Mouse (Mus musculus): ENCODE results near the gene Epn2.
"Not testable (repeated sequence)": the region's sequence is repeated elsewhere in the genome, so short reads cannot be mapped to it uniquely, and the experiment has no call there.

Gene Epn2

GRCm38 (mm10) chr11:61590516-61591213 is 11.2 kb upstream of the Epn2 start:
- peak; percentile 28 for DNase-seq

- DNase-seq, result no peak
Observed at GRCm38 (mm10) chr11:61585421-61585820, 5.9 kb upstream of the Epn2 start.

- DNase-seq, result no peak
Observed at GRCm38 (mm10) chr11:61584830-61585229, 5.3 kb upstream of the Epn2 start.

- DNase-seq, result no peak
Observed at GRCm38 (mm10) chr11:61584096-61584495, 4.6 kb upstream of the Epn2 start.

GRCm38 (mm10) chr11:61582808-61583207 is 3.3 kb upstream of the Epn2 start:
- DNase-seq, result not testable (repeated sequence)

GRCm38 (mm10) chr11:61579878-61580381 is 443 bp upstream of the Epn2 start:
- no peak for DNase-seq

- peak; percentile 55 for DNase-seq
Observed at GRCm38 (mm10) chr11:61578541-61578982, 925 bp downstream of the Epn2 start.

GRCm38 (mm10) chr11:61577991-61578390 is 1.5 kb downstream of the Epn2 start:
- no peak for DNase-seq

GRCm38 (mm10) chr11:61577349-61577748 is 2.1 kb downstream of the Epn2 start:
- no peak for DNase-seq

GRCm38 (mm10) chr11:61573266-61573665 is 6.2 kb downstream of the Epn2 start:
- no peak for DNase-seq

GRCm38 (mm10) chr11:61571225-61571624 is 8.3 kb downstream of the Epn2 start:
- DNase-seq, result no peak

- no peak for DNase-seq
Observed at GRCm38 (mm10) chr11:61569671-61570070, 9.8 kb downstream of the Epn2 start.

DNA sequence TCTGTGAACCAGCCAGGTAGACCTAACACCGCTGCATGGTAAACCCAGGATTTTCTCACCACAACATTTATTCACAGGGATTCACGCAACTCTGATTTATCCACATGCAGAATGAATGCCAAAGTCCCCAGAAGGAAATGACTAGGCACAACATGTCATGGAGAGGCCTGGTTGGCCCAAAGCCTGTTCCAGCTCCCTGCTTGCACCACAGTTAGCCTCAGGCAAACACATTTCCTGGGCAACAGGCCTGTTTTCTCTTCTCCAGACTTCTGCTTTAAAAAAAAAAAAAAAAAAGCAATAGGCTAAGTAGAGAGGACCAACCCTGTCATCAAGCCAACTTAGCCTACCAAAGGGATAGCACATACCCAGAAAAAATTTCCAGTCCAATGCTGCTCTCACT is 14.9 kb downstream of the Epn2 start:
- peak; percentile 46 for DNase-seq

DNA sequence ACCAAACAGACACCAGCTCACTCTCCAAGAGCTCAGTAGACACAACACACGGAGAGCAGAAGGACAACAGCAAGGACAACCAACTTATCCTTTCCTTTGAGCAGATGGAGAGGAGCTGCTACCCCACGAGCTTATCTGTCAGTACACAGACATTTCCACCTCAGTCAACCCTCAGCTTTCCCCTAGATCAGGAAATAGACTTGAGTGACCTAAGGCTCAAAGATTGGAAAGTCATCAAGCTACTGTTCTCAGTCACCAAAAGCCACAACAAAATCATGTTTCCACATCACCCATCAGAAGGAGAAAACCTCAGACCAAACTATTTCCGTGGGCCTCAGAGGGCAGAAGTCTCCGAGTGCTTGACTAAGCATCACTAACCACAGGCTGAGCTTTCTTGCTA is 15.5 kb downstream of the Epn2 start:
- no peak for DNase-seq

DNA sequence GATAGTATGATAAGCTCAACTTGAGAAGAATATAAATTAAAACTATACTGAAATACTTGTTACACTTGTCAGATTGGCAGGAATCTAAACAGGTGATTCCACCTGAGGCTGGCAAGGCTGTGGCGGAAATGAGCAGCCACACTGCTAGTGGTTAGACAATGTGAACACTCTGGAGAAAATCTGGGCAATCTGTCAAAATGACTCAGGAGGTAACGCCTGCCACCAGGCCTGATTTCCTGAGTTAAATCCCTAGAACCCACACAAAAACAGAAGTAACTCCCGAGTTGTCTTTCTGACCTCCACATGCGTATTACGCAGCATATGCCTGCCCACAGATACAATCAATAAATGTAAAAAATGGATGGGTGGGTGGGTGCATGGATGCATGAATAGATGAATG is 17.1 kb downstream of the Epn2 start:
- DNase-seq, result no peak

DNA sequence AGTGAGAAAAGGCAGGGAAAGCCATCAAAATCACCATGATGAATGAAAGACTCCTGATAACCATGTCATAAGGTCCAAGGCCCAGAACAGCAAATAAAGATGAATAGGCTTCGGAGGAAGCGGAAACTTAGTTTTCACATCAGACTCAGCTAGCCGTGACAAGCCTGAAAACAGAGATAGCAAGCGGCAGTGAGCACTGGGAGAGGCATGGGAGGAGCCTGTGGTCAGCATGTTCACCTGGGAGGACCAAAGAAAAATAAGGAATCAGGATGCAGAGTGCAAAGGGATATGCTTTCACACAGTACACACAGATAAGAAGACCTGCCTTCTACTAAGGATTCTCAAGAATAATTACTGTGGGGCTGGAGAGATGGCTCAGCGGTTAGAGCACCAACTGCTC is 19.9 kb downstream of the Epn2 start:
- no peak for DNase-seq

DNA sequence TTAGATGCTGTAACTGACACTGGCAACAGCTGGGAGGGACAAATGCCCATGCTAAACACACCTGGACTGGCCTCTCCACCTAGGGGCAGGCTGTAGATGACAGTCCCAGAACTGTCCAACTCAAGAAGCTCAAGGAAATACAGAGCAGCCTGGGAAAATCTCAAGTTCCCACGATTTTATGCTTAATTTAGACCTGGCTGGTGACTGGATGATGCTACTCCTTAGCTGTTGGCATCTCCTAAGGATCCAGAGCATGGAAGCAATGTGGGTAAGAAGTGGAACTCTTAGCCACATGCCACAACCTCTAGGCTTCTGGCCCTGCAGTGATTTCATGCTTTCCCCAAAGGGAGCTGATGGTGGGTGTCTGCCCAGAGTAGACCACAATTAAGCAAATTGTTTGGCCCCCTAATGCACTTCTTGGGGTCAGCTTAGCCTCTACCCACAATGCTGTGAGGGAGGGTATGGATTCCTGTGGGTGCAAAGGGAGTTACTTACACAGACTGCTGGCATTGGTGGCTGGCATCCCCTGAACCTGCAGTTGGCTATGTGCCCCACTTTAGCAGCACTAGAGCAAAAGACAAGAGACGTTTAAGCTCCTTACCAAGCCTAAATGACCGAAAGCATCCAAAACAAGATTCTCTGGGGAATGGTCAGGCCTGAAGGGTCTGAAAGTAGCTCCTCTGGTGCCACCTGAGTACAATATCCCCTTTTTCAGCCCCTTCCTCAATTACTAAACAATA is 26.3 kb downstream of the Epn2 start:
- no peak for DNase-seq

DNA sequence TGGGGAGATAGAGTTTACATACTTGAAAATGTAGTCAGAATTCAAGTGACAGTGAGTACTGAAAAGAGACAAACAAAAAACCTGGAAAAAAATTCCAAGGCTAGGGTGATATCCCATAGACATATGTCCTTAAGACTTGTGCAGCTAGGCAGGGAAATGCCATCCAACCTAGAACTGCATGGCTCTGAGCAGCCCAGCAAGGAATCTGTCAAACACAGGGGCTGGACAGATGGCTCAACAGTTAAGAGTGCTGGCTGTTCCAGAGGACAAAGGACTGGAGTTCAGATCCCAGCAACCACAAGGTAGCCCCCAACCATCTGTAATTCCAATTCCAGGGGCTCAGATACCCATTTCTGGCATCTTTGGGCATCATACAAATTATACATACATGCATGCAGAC is 28.9 kb downstream of the Epn2 start:
- DNase-seq, result no peak

DNA sequence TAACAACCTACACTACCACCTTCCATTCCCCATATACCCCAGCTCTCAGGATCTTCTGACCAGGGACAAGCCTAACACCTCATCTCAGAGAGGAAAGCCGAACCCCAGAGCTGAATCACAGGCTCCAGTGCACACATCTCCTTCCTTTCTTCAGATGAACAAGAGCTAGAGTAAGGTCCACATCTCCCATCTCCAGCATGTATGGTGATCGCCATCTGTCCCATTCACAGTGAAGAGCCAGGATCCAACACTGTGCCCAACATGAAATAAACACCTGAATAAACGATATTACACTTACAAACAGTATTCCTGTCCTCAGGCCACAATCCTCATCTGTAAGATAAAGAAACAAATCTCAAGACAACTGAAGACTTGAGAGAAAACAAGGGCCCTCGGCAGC is 31.8 kb downstream of the Epn2 start:
- no peak for DNase-seq

GRCm38 (mm10) chr11:61546452-61546851 is 33.0 kb downstream of the Epn2 start:
- peak; percentile 35 for DNase-seq

GRCm38 (mm10) chr11:61545586-61545985 is 33.9 kb downstream of the Epn2 start:
- DNase-seq, result no peak

DNA sequence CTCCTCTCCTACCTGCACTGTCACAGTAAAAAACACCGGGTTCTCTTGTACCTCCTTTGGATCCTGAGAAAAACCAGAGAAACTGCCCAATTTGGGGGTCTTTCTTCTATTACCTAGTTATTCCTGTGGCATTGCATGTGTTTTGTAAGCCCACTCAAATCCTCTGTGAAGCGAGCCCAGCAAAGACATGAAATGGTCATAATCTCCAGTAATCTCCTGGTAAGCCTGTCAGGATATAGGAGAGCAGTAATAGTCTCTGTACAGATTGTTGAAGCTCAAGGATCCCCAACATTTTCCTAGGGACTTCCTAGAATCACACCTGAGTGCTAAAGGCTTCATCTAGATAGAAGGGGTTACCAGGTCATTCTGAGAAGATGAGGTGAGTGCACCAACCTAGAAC is 38.4 kb downstream of the Epn2 start:
- no peak for DNase-seq

GRCm38 (mm10) chr11:61540642-61541041 is 38.8 kb downstream of the Epn2 start:
- peak; percentile 34 for DNase-seq

DNA sequence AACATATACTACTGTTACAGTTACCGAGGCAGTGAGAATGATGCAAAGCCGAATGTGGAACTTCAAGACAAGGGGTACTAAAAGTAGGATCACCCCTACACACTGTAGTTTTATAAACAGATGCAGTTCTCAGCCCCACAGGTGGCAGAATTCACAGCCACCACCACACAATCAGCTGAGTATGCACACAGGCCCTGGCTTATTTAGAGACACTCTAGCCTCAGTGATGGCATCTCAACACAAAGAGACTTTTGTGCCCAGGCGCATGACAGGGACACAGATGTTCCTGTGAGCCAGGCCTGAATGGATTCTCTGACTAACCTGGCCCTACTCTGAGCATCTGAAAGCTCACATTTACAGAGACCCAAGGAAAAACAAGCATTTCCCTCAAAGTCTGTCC is 42.1 kb downstream of the Epn2 start:
- DNase-seq, result no peak
